ENCODE assay signal across 9 mouse cellular contexts in genomic region chr6:87552054-87552807, GRCm38 (mm10). TPM values are rescaled to one million over a fixed set of nuclear protein-coding genes. Genes with fewer than 3 reads are reported as not detected.
DNase-seq lines count a peak whose midpoint lies in the region; ATAC-seq and TF ChIP-seq lines count a peak whose summit lies in the region.
"Had no signal": no experiment of that assay in that cellular context is flagged by ENCODE, and none has a peak within 500 bp of the region (broad histone marks: within the 10 kb centered on the region; RNA-seq: fewer than 3 reads in every experiment).

No protein-coding gene starts in this region.

- no peak overlapping the region for H3K4me3 ChIP-seq in intestine, postnatal 0 days (ENCODE audit: low read depth, low read length)
- no peak overlapping the region for H3K4me3 ChIP-seq in intestine, embryonic 16.5 days (ENCODE audit: low read length)
- H3K4me3 ChIP-seq in bone marrow, adult 2 months (replicated peaks; ENCODE audit: control insufficient read depth, low read depth, low read length), result no peak overlapping the region
- no peak overlapping the region for H3K4me3 ChIP-seq in cerebellum, adult 2 months (replicated peaks; ENCODE audit: insufficient read depth, low read depth, low read length)
- no peak overlapping the region for H3K4me3 ChIP-seq in forebrain, embryonic 13.5 days
- H3K4me3 ChIP-seq: forebrain, embryonic 15.5 days had no signal

- no peaks in the 10 kb centered on the region for H3K27me3 ChIP-seq in intestine, postnatal 0 days (replicated peaks; ENCODE audit: control insufficient read depth, insufficient read depth, low read length)
- H3K27me3 ChIP-seq in intestine, embryonic 16.5 days (replicated peaks; ENCODE audit: control insufficient read depth, insufficient read depth, low read length), result no peaks in the 10 kb centered on the region
- no peaks in the 10 kb centered on the region for H3K27me3 ChIP-seq in cerebellum, adult 2 months (ENCODE audit: control insufficient read depth, insufficient read depth, low read length)
- H3K27me3 ChIP-seq in forebrain, embryonic 13.5 days, result no peaks in the 10 kb centered on the region
- H3K27me3 ChIP-seq: forebrain, embryonic 15.5 days had no signal

- H3K9ac ChIP-seq in intestine, postnatal 0 days (ENCODE audit: low read depth, low read length), result no peak overlapping the region
- no peak overlapping the region for H3K9ac ChIP-seq in intestine, embryonic 16.5 days (ENCODE audit: low read depth, low read length)
- no peak overlapping the region for H3K9ac ChIP-seq in forebrain, embryonic 13.5 days
- H3K9ac ChIP-seq: forebrain, embryonic 15.5 days had no signal

- no peak; the same call in 1 of the 2 replicates for ATAC-seq in intestine, postnatal 0 days
- no peak for ATAC-seq in intestine, embryonic 16.5 days
- peak; percentile 86 for ATAC-seq in neutrophil, adult 5-6 weeks (ENCODE audit: extremely low read depth, insufficient number of reproducible peaks, low FRiP score, poor library complexity, severe bottlenecking)
- ATAC-seq in forebrain, embryonic 13.5 days, result no peak
- ATAC-seq: forebrain, embryonic 15.5 days had no signal

- H3K4me1 ChIP-seq in intestine, postnatal 0 days (replicated peaks; ENCODE audit: control insufficient read depth, insufficient read depth, low read length), result no peaks in the 10 kb centered on the region
- no peaks in the 10 kb centered on the region for H3K4me1 ChIP-seq in intestine, embryonic 16.5 days (ENCODE audit: control insufficient read depth, insufficient read depth, low read length)
- peaks cover 4% of the 10 kb centered on the region; the same call in 1 of the 2 replicates for H3K4me1 ChIP-seq in bone marrow, adult 2 months (ENCODE audit: control insufficient read depth, insufficient read depth, low read length)
- H3K4me1 ChIP-seq in cerebellum, adult 2 months (ENCODE audit: control insufficient read depth, insufficient read depth, low read length), result no peaks in the 10 kb centered on the region
- no peaks in the 10 kb centered on the region for H3K4me1 ChIP-seq in forebrain, embryonic 13.5 days
- H3K4me1 ChIP-seq: forebrain, embryonic 15.5 days had no signal

- no peaks in the 10 kb centered on the region for H3K9me3 ChIP-seq in intestine, postnatal 0 days (ENCODE audit: control insufficient read depth)
- no peaks in the 10 kb centered on the region for H3K9me3 ChIP-seq in intestine, embryonic 16.5 days (ENCODE audit: control insufficient read depth, low read length)
- no peaks in the 10 kb centered on the region for H3K9me3 ChIP-seq in forebrain, embryonic 13.5 days (replicated peaks)
- H3K9me3 ChIP-seq: forebrain, embryonic 15.5 days had no signal

- TF ChIP-seq POLR2A in bone marrow, adult 2 months (IDR thresholded peaks at IDR 0.05; ENCODE audit: borderline replicate concordance, control insufficient read depth, low read depth, low read length), result no peak
- no peak for TF ChIP-seq POLR2A in cerebellum, adult 2 months (IDR thresholded peaks at IDR 0.05; ENCODE audit: borderline replicate concordance, insufficient read depth, low read length)

- H3K27ac ChIP-seq in intestine, postnatal 0 days (ENCODE audit: low read depth, low read length), result no peak overlapping the region
- H3K27ac ChIP-seq in intestine, embryonic 16.5 days (ENCODE audit: low read length), result no peak overlapping the region
- H3K27ac ChIP-seq in bone marrow, adult 2 months (ENCODE audit: control insufficient read depth, insufficient read depth, low read depth, low read length, poor library complexity), result 0 out of 2 replicates have a peak overlapping the region, but pooled peaks have one; percentile 9
- no peak overlapping the region for H3K27ac ChIP-seq in cerebellum, adult 2 months (ENCODE audit: insufficient read depth, low read length)
- no peak overlapping the region for H3K27ac ChIP-seq in forebrain, embryonic 13.5 days
- H3K27ac ChIP-seq: forebrain, embryonic 15.5 days had no signal

- peak; percentile 82 for DNase-seq in CD4-positive, CD25-positive, alpha-beta regulatory T cell, adult 2 months (ENCODE audit: low read depth, low spot score)
- DNase-seq in cerebellum, adult 2 months, result no peak
- DNase-seq in cerebellum, adult 9-11 months, result no peak

- TF ChIP-seq CTCF in intestine, postnatal 0 days (IDR thresholded peaks at IDR 0.05; ENCODE audit: low read depth), result peak; percentile 66
- TF ChIP-seq CTCF in bone marrow, adult 2 months (IDR thresholded peaks at IDR 0.05; ENCODE audit: control insufficient read depth, insufficient read depth, low read length), result 0 out of 2 replicates have a peak, but pooled peaks have one; percentile 12
- no peak for TF ChIP-seq CTCF in cerebellum, adult 2 months (IDR thresholded peaks at IDR 0.05; ENCODE audit: borderline replicate concordance, insufficient read depth, low read depth, low read length)

- no peak overlapping the region for H3K4me2 ChIP-seq in intestine, postnatal 0 days (replicated peaks; ENCODE audit: low read depth)
- no peak overlapping the region for H3K4me2 ChIP-seq in intestine, embryonic 16.5 days (ENCODE audit: low read depth, low read length)
- no peak overlapping the region for H3K4me2 ChIP-seq in forebrain, embryonic 13.5 days
- H3K4me2 ChIP-seq: forebrain, embryonic 15.5 days had no signal

- WGBS in intestine, postnatal 0 days, result 54% methylated on average over 7 of the region's 7 CpGs
- 55% methylated on average over 7 of the region's 7 CpGs for WGBS in intestine, embryonic 16.5 days
- WGBS in bone marrow, adult 2 months, result 12% methylated on average over 7 of the region's 7 CpGs
- WGBS in cerebellum, adult 2 months, result 57% methylated on average over 7 of the region's 7 CpGs
- 64% methylated on average over 7 of the region's 7 CpGs for WGBS in forebrain, embryonic 13.5 days

- no peaks in the 10 kb centered on the region for H3K36me3 ChIP-seq in intestine, postnatal 0 days (ENCODE audit: control insufficient read depth, insufficient read depth)
- no peaks in the 10 kb centered on the region for H3K36me3 ChIP-seq in intestine, embryonic 16.5 days (ENCODE audit: control insufficient read depth, insufficient read depth, low read length)
- H3K36me3 ChIP-seq in forebrain, embryonic 13.5 days (ENCODE audit: poor library complexity, severe bottlenecking), result no peaks in the 10 kb centered on the region
- H3K36me3 ChIP-seq: forebrain, embryonic 15.5 days had no signal

RNA-seq across cellular contexts. Expression of gene Arhgap25, which starts 19.2 kb away (rescaled TPM):
- 1.5 and 2.1 TPM in 2 replicates for polyA plus RNA-seq in intestine, postnatal 0 days (2015; fragmentation: Nextera tagmentation; extraction: Ambion mirVana)
- 3.4 and 4.2 TPM in 2 replicates for polyA plus RNA-seq in intestine, embryonic 16.5 days (2015; fragmentation: Nextera tagmentation; extraction: Ambion mirVana)
- 9.9 and 24.4 TPM in 2 replicates for polyA plus RNA-seq in bone marrow, adult 2 months (2011; ENCODE audit: insufficient read depth, insufficient read length, low replicate concordance, missing spikeins)
- total RNA-seq in neutrophil, adult 5-6 weeks (2017), result 358 and 369 TPM in 2 replicates
- polyA plus RNA-seq in cerebellum, adult 2 months (2012; rRNA removed), result 0.39 and 0.70 TPM in 2 replicates
- 1.2 and 1.8 TPM in 2 replicates for polyA plus RNA-seq in forebrain, embryonic 13.5 days (2015; fragmentation: Nextera tagmentation; extraction: Ambion mirVana)

RNA-seq across cellular contexts. Expression of gene Prokr1, which starts 38.3 kb away (rescaled TPM):
- 0.63 and 1.0 TPM in 2 replicates for polyA plus RNA-seq in intestine, postnatal 0 days (2015; fragmentation: Nextera tagmentation; extraction: Ambion mirVana)
- 2.3 and 2.4 TPM in 2 replicates for polyA plus RNA-seq in intestine, embryonic 16.5 days (2015; fragmentation: Nextera tagmentation; extraction: Ambion mirVana)
- polyA plus RNA-seq in bone marrow, adult 2 months (2011; ENCODE audit: insufficient read depth, insufficient read length, low replicate concordance, missing spikeins), result 1.6 and 2.0 TPM in 2 replicates
- 0.61 and 2.6 TPM in 2 replicates for total RNA-seq in neutrophil, adult 5-6 weeks (2017)
- polyA plus RNA-seq in cerebellum, adult 2 months (2012; rRNA removed), result 0.03 and 0.13 TPM in 2 replicates
- polyA plus RNA-seq in forebrain, embryonic 13.5 days (2015; fragmentation: Nextera tagmentation; extraction: Ambion mirVana), result 5.0 and 5.9 TPM in 2 replicates
